Mouse (Mus musculus) layer of hippocampus, adult 11-12 months (tissue): Measurements from ENCODE around the gene Aspscr1.
A peak's percentile ranks its signal among the peaks of the same experiment; 100 is the strongest.
"Not testable (repeated sequence)": the region's sequence is repeated elsewhere in the genome, so short reads cannot be mapped to it uniquely, and the experiment has no call there.

Experiments used
- DNase-seq: peaks from one replicate; pipeline ENCODE4 v3.0.0; 2022; ENCODE audit warnings: low spot score

Gene Aspscr1

GRCm38 (mm10) chr11:120641869-120642268 is 30.9 kb upstream of the Aspscr1 start:
- DNase-seq = no peak

- no peak for DNase-seq
Measured at GRCm38 (mm10) chr11:120642939-120643600, 29.7 kb upstream of the Aspscr1 start.

DNA sequence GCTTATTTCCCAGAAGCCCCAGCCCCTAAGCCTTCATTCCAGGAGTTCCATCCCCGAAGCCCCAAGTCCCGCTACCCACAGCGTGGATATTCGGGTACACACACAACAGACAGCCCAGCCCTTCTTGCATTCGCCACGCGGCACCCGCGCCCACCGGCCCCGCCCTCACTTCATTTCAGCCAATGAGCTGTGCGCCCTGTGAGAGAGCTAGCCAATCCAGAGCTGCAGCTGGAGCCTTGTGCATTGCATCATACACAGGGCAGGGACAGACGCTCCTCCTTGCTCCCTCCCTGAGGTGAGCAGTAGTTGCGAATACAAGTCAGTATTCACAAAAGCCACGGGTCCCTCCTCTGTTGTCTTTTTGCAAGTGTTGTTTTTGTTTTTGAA is 29.2 kb upstream of the Aspscr1 start, which contains the start of gene Pycr1:
Pycr1 (minus strand) TSS at position 169 of the 387 bp plus-strand sequence.
- peak; percentile 93 for DNase-seq

- no peak for DNase-seq
Measured at GRCm38 (mm10) chr11:120647047-120647830, 25.5 kb upstream of the Aspscr1 start.

DNA sequence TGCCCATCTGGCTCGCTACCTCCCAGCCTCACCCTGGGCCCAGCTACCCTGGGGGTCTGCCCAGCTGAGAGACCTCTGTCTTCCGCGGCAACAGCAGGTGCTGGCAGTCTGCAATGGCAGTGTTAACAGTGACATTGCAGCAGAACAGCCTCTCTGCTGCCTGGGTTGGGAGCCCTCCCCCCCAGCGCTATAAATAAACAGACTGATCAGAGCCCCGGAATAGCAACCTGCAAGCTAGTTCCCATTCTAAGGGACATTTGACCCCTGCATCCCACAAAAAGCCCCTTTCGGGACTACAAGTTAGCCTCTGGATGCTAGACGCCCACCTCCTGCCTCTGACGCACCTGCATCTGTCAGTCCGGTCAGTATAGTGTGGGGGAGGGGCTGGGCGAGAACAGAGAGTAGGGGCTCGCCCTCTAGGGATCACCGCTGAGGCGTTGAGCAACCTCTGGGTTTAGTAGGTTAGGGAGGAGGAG is 24.7 kb upstream of the Aspscr1 start, which contains the start of gene Myadml2:
Myadml2 (minus strand) TSS at position 158 of the 476 bp plus-strand sequence.
- DNase-seq = peak; percentile 60

DNA sequence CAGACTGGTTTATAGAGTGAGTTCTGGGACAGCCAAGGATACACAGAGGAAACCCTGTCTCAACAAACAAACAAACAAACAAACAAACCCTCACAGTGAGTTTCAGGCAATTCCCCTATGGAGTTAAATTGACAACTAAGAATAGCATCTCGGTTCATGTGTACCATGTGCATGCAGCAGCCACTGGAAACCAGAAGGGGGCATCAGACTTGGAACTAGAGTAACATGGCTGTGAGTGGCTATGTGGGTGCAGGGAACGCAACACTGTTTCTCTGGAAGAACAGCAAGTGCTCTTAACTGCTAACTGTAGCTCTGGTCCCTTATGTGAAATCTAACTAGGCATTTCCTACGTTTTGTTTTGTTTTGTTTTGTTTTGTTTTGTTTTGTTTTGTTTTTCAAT is 20.9 kb upstream of the Aspscr1 start:
- DNase-seq = no peak

DNA sequence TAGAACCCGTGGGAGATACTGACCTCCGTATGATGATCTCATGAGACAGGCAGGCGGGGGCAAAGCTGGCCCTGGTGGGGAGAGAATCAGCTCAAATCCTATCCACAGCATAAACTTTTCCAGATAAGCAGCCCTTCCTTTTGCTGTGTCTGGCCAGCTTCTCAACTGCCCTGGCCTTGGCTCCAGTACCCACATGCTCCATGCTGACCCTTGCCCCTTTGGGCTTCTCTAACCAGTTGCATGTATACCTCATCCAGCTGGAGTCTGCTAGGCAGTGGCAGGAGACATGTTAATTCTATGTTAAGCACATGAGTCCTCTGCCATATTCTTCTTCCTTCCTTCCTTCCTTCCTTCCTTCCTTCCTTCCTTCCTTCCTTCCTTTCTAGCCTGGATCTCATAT is 18.0 kb upstream of the Aspscr1 start:
- DNase-seq = no peak

GRCm38 (mm10) chr11:120657301-120657700 is 15.5 kb upstream of the Aspscr1 start:
- DNase-seq = no peak

DNA sequence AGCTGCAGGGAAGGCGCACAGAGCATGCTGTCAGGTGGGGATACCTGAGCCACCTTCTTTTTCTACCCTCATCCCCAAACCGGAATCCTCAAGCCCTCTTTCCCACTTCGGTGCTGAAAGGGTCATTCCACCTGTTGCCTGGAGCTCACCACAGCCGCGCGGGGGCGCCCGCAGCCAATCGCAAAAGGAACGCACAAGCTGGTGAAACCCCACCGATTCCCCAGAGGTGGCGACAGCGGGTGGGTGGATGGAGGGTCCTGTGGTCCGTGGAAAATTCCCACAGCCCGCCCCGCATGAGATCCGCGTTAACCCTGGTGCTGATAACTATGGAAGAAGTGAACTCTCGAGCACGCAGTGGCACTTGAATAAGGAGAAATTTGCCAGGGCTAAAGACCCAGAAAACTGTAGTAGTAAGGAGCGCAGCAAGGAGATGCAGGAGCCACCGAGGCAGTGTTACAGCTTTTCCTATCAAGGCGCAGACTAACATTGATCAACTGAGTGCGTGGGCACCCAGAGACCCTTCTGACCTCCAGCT is 13.8 kb upstream of the Aspscr1 start:
- DNase-seq = peak; percentile 75

DNA sequence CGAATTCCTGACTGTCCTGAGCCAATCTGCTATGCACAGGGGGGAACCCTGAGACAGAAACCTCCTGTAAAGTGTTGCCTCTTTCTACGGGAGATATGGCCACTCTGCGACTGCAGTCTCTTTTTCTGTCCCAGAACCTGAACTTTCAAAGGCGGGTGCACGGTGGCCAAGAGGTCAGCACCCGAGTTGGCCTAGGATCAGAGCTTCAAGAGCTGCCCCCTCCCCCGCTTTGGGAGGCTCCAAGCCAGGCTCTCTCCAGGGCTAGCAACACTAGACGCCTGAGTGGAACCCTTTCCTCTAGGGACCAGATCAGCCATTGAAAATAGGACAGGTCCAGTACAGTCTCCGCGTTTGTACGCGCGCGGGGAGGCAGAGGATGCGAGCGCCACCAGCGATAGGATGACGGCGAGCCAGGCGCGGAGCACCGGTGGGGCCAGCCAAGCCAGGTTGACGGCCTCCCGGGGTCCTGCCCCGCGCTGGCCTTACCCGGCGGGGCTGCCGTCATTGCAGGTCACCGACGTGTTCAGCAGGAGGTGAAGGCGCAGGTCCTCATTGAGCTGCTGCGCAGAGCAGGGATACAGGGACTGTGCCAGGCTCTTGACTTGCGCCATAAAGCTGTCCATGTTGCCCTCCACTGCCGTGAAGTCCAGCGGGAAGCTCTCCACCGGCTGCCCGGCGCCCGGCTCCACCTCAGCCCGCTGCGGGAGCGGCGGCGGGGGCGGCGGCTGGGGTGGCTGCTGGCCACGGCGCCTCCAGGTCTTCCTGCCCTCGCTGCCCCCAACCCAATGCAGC is 13.1 kb upstream of the Aspscr1 start:
- no peak for DNase-seq

- no peak for DNase-seq
Measured at GRCm38 (mm10) chr11:120660301-120661075, 12.3 kb upstream of the Aspscr1 start.

- DNase-seq = no peak
Measured at GRCm38 (mm10) chr11:120661076-120661460, 11.7 kb upstream of the Aspscr1 start, which contains the start of gene Notum. TSS of gene Notum (minus strand) at chr11:120661175.

DNA sequence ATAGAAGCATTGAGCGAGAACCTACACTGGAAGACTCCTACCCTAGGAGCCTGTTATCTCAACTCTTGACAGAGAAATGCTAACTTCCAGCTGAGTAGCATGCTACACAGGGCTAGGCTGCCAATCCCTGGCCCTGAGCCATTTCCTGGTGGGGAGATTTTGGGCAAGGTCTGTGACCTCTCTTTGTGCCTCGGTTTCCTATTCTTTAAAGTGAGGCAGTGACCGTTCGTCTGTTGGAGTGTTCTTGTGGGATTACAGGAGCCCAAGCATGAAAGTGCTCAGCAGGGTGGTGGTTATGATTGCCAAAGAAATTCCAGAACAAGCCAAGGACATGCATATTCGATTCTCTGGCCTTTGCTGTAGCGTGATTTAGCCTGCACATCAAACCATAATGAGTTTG is 10.0 kb upstream of the Aspscr1 start:
- DNase-seq = no peak

- DNase-seq = no peak
Measured at GRCm38 (mm10) chr11:120663714-120664113, 9.1 kb upstream of the Aspscr1 start.

- no peak for DNase-seq
Measured at GRCm38 (mm10) chr11:120665406-120665805, 7.4 kb upstream of the Aspscr1 start.

DNA sequence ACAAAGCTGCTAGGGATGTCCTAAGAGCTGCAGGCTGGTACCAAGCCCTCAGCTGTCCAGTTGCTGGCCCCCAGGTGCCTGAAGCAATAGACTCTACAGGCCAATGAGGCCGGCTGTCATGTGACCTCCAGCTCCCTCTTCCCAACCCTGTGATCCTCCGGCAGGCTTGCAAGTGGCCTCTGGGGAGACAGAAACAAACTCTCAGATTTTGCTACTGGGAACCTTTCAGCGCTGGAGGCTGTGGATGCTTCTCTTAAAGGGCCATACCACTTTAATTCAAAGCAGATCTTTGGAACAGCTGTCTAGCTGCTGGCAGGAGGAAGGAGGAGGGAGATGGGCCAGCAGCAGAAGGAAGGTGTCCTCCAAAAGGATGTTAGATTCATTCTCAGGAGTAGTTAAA is 6.2 kb upstream of the Aspscr1 start:
- no peak for DNase-seq

DNA sequence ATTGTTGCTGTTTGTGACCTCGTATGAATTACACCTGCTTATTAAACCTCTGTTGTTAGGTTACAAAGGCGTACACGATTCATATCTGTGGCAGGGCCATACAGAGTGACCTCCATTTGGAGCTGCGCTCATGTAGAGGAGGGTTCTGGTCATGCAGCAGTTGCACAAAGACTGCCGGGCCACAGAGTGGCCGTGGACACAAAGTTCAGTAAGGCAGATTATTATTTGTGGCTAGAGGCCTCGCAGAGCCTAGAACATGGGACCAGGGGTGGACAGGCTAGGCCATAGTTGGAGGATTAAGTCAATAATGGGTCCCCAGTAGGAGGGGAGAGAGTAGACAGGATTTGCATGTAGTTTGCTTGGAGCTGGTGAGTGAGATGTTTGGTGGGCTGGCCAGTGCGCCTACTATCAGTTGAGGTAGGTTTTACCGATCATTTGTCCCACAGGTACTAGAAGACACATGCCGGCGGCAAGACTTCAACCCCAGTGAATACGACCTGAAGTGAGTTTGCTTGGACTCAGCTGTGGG is 885 bp downstream of the Aspscr1 start:
- DNase-seq = no peak

GRCm38 (mm10) chr11:120675875-120676274 is 3.1 kb downstream of the Aspscr1 start:
- not testable (repeated sequence) for DNase-seq

GRCm38 (mm10) chr11:120676951-120677350 is 4.2 kb downstream of the Aspscr1 start:
- DNase-seq = no peak

- no peak for DNase-seq
Measured at GRCm38 (mm10) chr11:120679909-120680308, 7.1 kb downstream of the Aspscr1 start.

GRCm38 (mm10) chr11:120682683-120683082 is 9.9 kb downstream of the Aspscr1 start:
- no peak for DNase-seq
